Mouse (Mus musculus): ENCODE measurements around the gene Ptov1.

The Ptov1 gene

GRCm38 (mm10) chr7:44845006-44845405 lies 24.6 kb downstream of the Ptov1 start:
- in situ Hi-C loops (cut with MboI, MseI), result no loop called here

- in situ Hi-C loops (cut with MboI, MseI), result no loop called here
Measured at GRCm38 (mm10) chr7:44841825-44842463, 27.6 kb downstream of the Ptov1 start.

- in situ Hi-C loops (cut with MboI, MseI), result no loop called here
Measured at GRCm38 (mm10) chr7:44840426-44840825, 29.2 kb downstream of the Ptov1 start.

- in situ Hi-C loops (cut with MboI, MseI), result no loop called here
Measured at GRCm38 (mm10) chr7:44839491-44840191, 29.9 kb downstream of the Ptov1 start.

- in situ Hi-C loops (cut with MboI, MseI), result no loop called here
Measured at GRCm38 (mm10) chr7:44839171-44839490, 30.5 kb downstream of the Ptov1 start.

GRCm38 (mm10) chr7:44838073-44838472 lies 31.5 kb downstream of the Ptov1 start:
- in situ Hi-C loops (cut with MboI, MseI), result no loop called here

- in situ Hi-C loops (cut with MboI, MseI), result no loop called here
Measured at GRCm38 (mm10) chr7:44836423-44837053, 33.0 kb downstream of the Ptov1 start.

- in situ Hi-C loops (cut with MboI, MseI), result no loop called here
Measured at GRCm38 (mm10) chr7:44836016-44836404, 33.6 kb downstream of the Ptov1 start.

- in situ Hi-C loops (cut with MboI, MseI), result no loop called here
Measured at GRCm38 (mm10) chr7:44835373-44836015, 34.1 kb downstream of the Ptov1 start.

- in situ Hi-C loops (cut with MboI, MseI), result no loop called here
Measured at GRCm38 (mm10) chr7:44832763-44833162, 36.8 kb downstream of the Ptov1 start.

- in situ Hi-C loops (cut with MboI, MseI), result loop anchor here in 1 of 2 experiments (5.0 kb wide), 1 partner anchor 106 kb away; no protein-coding TSS in a partner anchor
Measured at GRCm38 (mm10) chr7:44828706-44829105, 40.9 kb downstream of the Ptov1 start.

- in situ Hi-C loops (cut with MboI, MseI), result loop anchor here in 1 of 2 experiments (5.0 kb wide), 1 partner anchor 104 kb away; no protein-coding TSS in a partner anchor
Measured at GRCm38 (mm10) chr7:44826771-44827170, 42.8 kb downstream of the Ptov1 start.

GRCm38 (mm10) chr7:44824872-44825271 lies 44.7 kb downstream of the Ptov1 start:
- in situ Hi-C loops (cut with MboI, MseI), result loop anchor here in 1 of 2 experiments (5.0 kb wide), 1 partner anchor 103 kb away; no protein-coding TSS in a partner anchor

GRCm38 (mm10) chr7:44823409-44823808 lies 46.2 kb downstream of the Ptov1 start:
- in situ Hi-C loops (cut with MboI, MseI), result no loop called here

- in situ Hi-C loops (cut with MboI, MseI), result no loop called here
Measured at GRCm38 (mm10) chr7:44821666-44822448, 47.7 kb downstream of the Ptov1 start.

GRCm38 (mm10) chr7:44820525-44820924 lies 49.1 kb downstream of the Ptov1 start:
- in situ Hi-C loops (cut with MboI, MseI), result no loop called here

- in situ Hi-C loops (cut with MboI, MseI), result loop anchor here in 1 of 2 experiments (5.0 kb wide), 1 partner anchor 73 kb away; the partner anchor contains the start of gene Vrk3
Measured at GRCm38 (mm10) chr7:44819863-44820262, 49.7 kb downstream of the Ptov1 start.

- in situ Hi-C loops (cut with MboI, MseI), result loop anchor here in 1 of 2 experiments (5.0 kb wide), 1 partner anchor 72 kb away; the partner anchor contains the start of gene Vrk3
Measured at GRCm38 (mm10) chr7:44819391-44819790, 50.2 kb downstream of the Ptov1 start.

- in situ Hi-C loops (cut with MboI, MseI), result loop anchor here in 1 of 2 experiments (5.0 kb wide), 1 partner anchor 71 kb away; the partner anchor contains the start of gene Vrk3
Measured at GRCm38 (mm10) chr7:44818751-44819235, 50.8 kb downstream of the Ptov1 start.

GRCm38 (mm10) chr7:44818164-44818563 lies 51.4 kb downstream of the Ptov1 start:
- in situ Hi-C loops (cut with MboI, MseI), result loop anchor here in 1 of 2 experiments (5.0 kb wide), 1 partner anchor 71 kb away; the partner anchor contains the start of gene Vrk3

- in situ Hi-C loops (cut with MboI, MseI), result loop anchor here in 1 of 2 experiments (5.0 kb wide), 1 partner anchor 70 kb away; the partner anchor contains the start of gene Vrk3
Measured at GRCm38 (mm10) chr7:44817441-44817840, 52.1 kb downstream of the Ptov1 start.
